9 mouse cellular contexts compared by ENCODE assay signal in genomic region chr8:72310849-72311506, GRCm38 (mm10). TPM values are rescaled to one million over a fixed set of nuclear protein-coding genes. Genes with fewer than 3 reads are reported as not detected.
A peak's percentile ranks its signal among the peaks of the same experiment; 100 is the strongest.
DNase-seq lines count a peak whose midpoint lies in the region; ATAC-seq and TF ChIP-seq lines count a peak whose summit lies in the region.
"Had no signal": no experiment of that assay in that cellular context is flagged by ENCODE, and none has a peak within 500 bp of the region (broad histone marks: within the 10 kb centered on the region; RNA-seq: fewer than 3 reads in every experiment).

No protein-coding gene starts in this region.

- H3K36me3 ChIP-seq in embryonic facial prominence, embryonic 12.5 days = no peaks in the 10 kb centered on the region
- H3K36me3 ChIP-seq in embryonic facial prominence, embryonic 10.5 days (replicated peaks) = no peaks in the 10 kb centered on the region
- no peaks in the 10 kb centered on the region for H3K36me3 ChIP-seq in heart, embryonic 16.5 days (ENCODE audit: control insufficient read depth, insufficient read depth)

- no peaks in the 10 kb centered on the region for H3K27me3 ChIP-seq in embryonic facial prominence, embryonic 12.5 days
- H3K27me3 ChIP-seq in embryonic facial prominence, embryonic 10.5 days (replicated peaks; ENCODE audit: low read depth, poor library complexity, severe bottlenecking) = no peaks in the 10 kb centered on the region
- no peaks in the 10 kb centered on the region for H3K27me3 ChIP-seq in heart, embryonic 16.5 days (ENCODE audit: control insufficient read depth, insufficient read depth, low read length)

- TF ChIP-seq CTCF in layer of hippocampus, adult 2 months (conservative IDR thresholded peaks at IDR 0.05) = no peak

- no peak overlapping the region for H3K4me2 ChIP-seq in embryonic facial prominence, embryonic 12.5 days (replicated peaks)
- no peak overlapping the region for H3K4me2 ChIP-seq in heart, embryonic 16.5 days (ENCODE audit: low read depth, low read length)

- H3K4me3 ChIP-seq in embryonic facial prominence, embryonic 12.5 days = no peak overlapping the region
- H3K4me3 ChIP-seq in embryonic facial prominence, embryonic 10.5 days = no peak overlapping the region
- H3K4me3 ChIP-seq in heart, embryonic 16.5 days (ENCODE audit: low read length) = no peak overlapping the region
- no peak overlapping the region for H3K4me3 ChIP-seq in layer of hippocampus, adult 2 months
- H3K4me3 ChIP-seq: erythroblast, embryonic 14.5 days had no signal

- no peak overlapping the region for H3K27ac ChIP-seq in embryonic facial prominence, embryonic 12.5 days
- H3K27ac ChIP-seq in embryonic facial prominence, embryonic 10.5 days (replicated peaks) = no peak overlapping the region
- H3K27ac ChIP-seq in heart, embryonic 16.5 days (ENCODE audit: low read length) = peak overlapping the region; percentile 90
- peak overlapping the region; percentile 78 for H3K27ac ChIP-seq in layer of hippocampus, adult 2 months

- no peaks in the 10 kb centered on the region for H3K9me3 ChIP-seq in embryonic facial prominence, embryonic 12.5 days
- no peaks in the 10 kb centered on the region for H3K9me3 ChIP-seq in embryonic facial prominence, embryonic 10.5 days
- no peaks in the 10 kb centered on the region for H3K9me3 ChIP-seq in heart, embryonic 16.5 days (replicated peaks; ENCODE audit: control insufficient read depth, low read length)

- no peak overlapping the region for H3K9ac ChIP-seq in embryonic facial prominence, embryonic 12.5 days
- no peak overlapping the region for H3K9ac ChIP-seq in heart, embryonic 16.5 days (ENCODE audit: low read length)

- WGBS in embryonic facial prominence, embryonic 12.5 days = 47% methylated on average over 8 of the region's 8 CpGs
- WGBS in embryonic facial prominence, embryonic 10.5 days = 53% methylated on average over 8 of the region's 8 CpGs
- 26% methylated on average over 8 of the region's 8 CpGs for WGBS in heart, embryonic 16.5 days

- no peaks in the 10 kb centered on the region for H3K4me1 ChIP-seq in embryonic facial prominence, embryonic 12.5 days
- H3K4me1 ChIP-seq in embryonic facial prominence, embryonic 10.5 days = 0 out of 2 replicates have a peak, but pooled peaks cover under 1% of the 10 kb centered on the region
- H3K4me1 ChIP-seq in heart, embryonic 16.5 days (ENCODE audit: control insufficient read depth, insufficient read depth, low read length) = peaks cover 11% of the 10 kb centered on the region

- ATAC-seq in embryonic facial prominence, embryonic 12.5 days (ENCODE audit: insufficient number of reproducible peaks, insufficient read depth, low FRiP score, low TSS enrichment) = 0 out of 2 replicates have a peak, but pooled peaks have one; percentile 35
- ATAC-seq in heart, embryonic 16.5 days (replicated peaks; ENCODE audit: extremely low read depth, insufficient read depth, low FRiP score) = peak; percentile 79

- no peak for DNase-seq in embryonic facial prominence, embryonic 10.5 days (ENCODE audit: low spot score)
- peak; percentile 90 for DNase-seq in MN1 (ENCODE audit: low spot score)
- peak; percentile 85 to 86 for DNase-seq in cerebellum, postnatal 14 days
- DNase-seq in layer of hippocampus, adult 2 months (ENCODE audit: low spot score in 2 of 2) = peak; percentile 63 to 64
- DNase-seq in lung, postnatal 14 days = peak; percentile 53
- no peak for DNase-seq in spleen, postnatal 4 days (ENCODE audit: low spot score in 2 of 2)

RNA-seq across cellular contexts. Expression of gene Gm10282, which starts 5.9 kb away (rescaled TPM):
- polyA plus RNA-seq in embryonic facial prominence, embryonic 12.5 days (2016; fragmentation: Nextera tagmentation; extraction: Ambion mirVana) = 24.1 and 29.1 TPM in 2 replicates
- 31.3 and 36.9 TPM in 2 replicates for polyA plus RNA-seq in embryonic facial prominence, embryonic 10.5 days (2016; fragmentation: Nextera tagmentation; extraction: Ambion mirVana)
- 15.0 and 30.4 TPM in 2 replicates for polyA plus RNA-seq in heart, embryonic 16.5 days (2015; fragmentation: Nextera tagmentation; extraction: Ambion mirVana)
- total RNA-seq in layer of hippocampus, adult 2 months (2021) = 1 to 10 TPM; 6.7 to 7.9 TPM

RNA-seq across cellular contexts. Expression of gene Klf2, which starts 7.9 kb away (rescaled TPM):
- 7.0 and 9.3 TPM in 2 replicates for polyA plus RNA-seq in embryonic facial prominence, embryonic 12.5 days (2016; fragmentation: Nextera tagmentation; extraction: Ambion mirVana)
- 3.1 and 3.7 TPM in 2 replicates for polyA plus RNA-seq in embryonic facial prominence, embryonic 10.5 days (2016; fragmentation: Nextera tagmentation; extraction: Ambion mirVana)
- polyA plus RNA-seq in heart, embryonic 16.5 days (2015; fragmentation: Nextera tagmentation; extraction: Ambion mirVana) = 14.8 and 15.3 TPM in 2 replicates
- total RNA-seq in layer of hippocampus, adult 2 months (2021) = 10 to 100 TPM in 1 of 2 experiments, 1 to 10 TPM in 1; 9.1 to 17.4 TPM

Comparison
In these comparisons a context has a peak if more than half of its experiments do, and no peak if none do; other contexts are left out.
1. H3K27ac ChIP-seq: peak in heart, embryonic 16.5 days (single experiment) and layer of hippocampus, adult 2 months (single experiment); none in embryonic facial prominence, embryonic 12.5 days (single experiment) and embryonic facial prominence, embryonic 10.5 days (single experiment).
2. DNase-seq: peak in MN1 (single experiment), cerebellum, postnatal 14 days (2 of 2), layer of hippocampus, adult 2 months (2 of 2) and lung, postnatal 14 days (single experiment); none in embryonic facial prominence, embryonic 10.5 days (single experiment) and spleen, postnatal 4 days (0 of 2).